Mouse (Mus musculus): ENCODE measurements at regions not wholly inside any gene's neighbourhood (a gene's known extent, or its start where the extent isn't known, plus 50 kb on each side); places are given as distances from the start of the nearest gene placed in this dataset.

DNA sequence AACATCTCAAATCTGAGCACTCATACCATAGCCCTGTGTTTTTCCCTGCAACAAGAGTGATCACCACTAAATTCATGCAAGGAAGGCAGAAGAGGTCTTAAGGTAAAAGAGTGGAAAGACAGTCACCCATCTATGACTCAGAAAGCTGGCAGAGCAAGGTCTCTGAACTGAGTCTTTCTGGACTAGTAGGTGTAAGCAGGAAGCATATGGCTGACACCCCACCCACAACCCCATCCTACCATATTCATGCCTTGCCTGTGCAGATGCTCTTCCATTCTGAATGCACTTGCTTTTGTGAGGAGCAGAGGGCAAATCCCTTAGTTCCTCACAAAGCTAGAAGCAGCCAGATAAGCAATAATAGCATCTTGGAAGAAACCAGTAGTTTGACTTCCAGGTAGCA lies 178.8 kb upstream of the Ghitm start:
- TF ChIP-seq CTCF (IDR thresholded peaks at IDR 0.05; ENCODE audit: borderline replicate concordance, insufficient read depth, low read depth, low read length) (no peak), POLR2A (IDR thresholded peaks at IDR 0.05; ENCODE audit: borderline replicate concordance, insufficient read depth, low read length) (no peak)
